Mouse (Mus musculus): ENCODE measurements around the gene Ttc23l.

DNA sequence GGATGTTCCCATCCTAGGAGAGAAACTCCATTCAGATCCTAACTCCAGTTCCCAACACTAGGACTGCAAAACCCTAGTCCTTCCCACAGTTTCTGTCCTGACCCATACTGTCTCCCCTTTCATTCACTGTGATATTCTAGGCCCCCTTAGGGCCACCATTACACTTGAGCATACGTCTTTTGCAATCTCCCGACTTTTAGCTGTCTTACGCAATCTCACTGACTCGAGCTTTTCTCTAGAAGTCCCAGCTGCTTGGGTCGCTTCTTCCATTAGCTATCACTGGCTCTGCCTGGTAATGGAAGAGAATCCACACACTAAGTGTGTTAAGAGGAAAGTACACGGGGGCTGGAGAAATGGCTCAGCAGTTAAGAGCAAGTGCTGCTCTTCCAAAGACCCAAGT, 34.6 kb upstream of the Ttc23l start:
- TF ChIP-seq CTCF (conservative IDR thresholded peaks at IDR 0.05; ENCODE audit: low read length) (no peak), NANOG (IDR thresholded peaks at IDR 0.05; ENCODE audit: borderline replicate concordance, low read length) (no peak)

Data from E14TG2a.4 (cell line).